Mouse (Mus musculus): ENCODE data around the gene Gp1bb. TPM values are rescaled to one million over a fixed set of nuclear protein-coding genes. Genes with fewer than 3 reads are reported as not detected.
A peak's percentile ranks its signal among the peaks of the same experiment; 100 is the strongest.

Gene Gp1bb
- polyA plus RNA-seq, 1 experiment from 2014 or later, result 3.5 TPM

DNA sequence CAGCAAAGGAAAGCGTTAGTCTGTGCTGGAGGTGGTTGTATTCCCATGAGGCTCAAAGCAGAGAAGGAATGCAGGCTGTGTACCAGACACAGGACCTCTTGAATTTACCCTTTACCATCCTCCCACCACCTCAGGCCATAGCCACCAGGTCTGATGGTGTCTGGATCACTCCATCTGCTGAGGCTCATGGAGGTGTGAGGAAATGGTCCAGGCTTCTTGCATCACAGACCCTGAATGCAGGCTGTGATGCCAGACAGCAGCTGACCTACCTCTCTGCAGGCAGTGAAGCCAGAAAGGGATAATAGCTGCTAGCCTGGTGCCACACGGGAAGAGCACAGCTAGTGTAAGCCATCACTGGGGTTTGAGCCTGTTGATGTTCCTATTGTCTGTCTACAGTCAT lies 16.2 kb upstream of the Gp1bb start:
- no peak overlapping the region for H3K27ac ChIP-seq (replicated peaks)
- H3K4me1 ChIP-seq, result peaks cover 3% of the 10 kb centered on the region; the same call in 1 of the 2 replicates
- DNase-seq (ENCODE audit: low spot score), result peak; percentile 5
- no peaks in the 10 kb centered on the region for H3K9me3 ChIP-seq
- H3K27me3 ChIP-seq (replicated peaks; ENCODE audit: low read depth, poor library complexity, severe bottlenecking), result peaks cover 3% of the 10 kb centered on the region
- WGBS, result 55% methylated on average over 2 of the region's 2 CpGs
- H3K4me3 ChIP-seq, result no peak overlapping the region
- H3K36me3 ChIP-seq (replicated peaks), result no peaks in the 10 kb centered on the region

- H3K27ac ChIP-seq (replicated peaks), result no peak overlapping the region
- H3K4me3 ChIP-seq, result no peak overlapping the region
- peaks cover 17% of the 10 kb centered on the region for H3K27me3 ChIP-seq (replicated peaks; ENCODE audit: low read depth, poor library complexity, severe bottlenecking)
- WGBS, result 43% methylated on average over 3 of the region's 3 CpGs
- no peaks in the 10 kb centered on the region for H3K36me3 ChIP-seq (replicated peaks)
- peaks cover 8% of the 10 kb centered on the region; the same call in 1 of the 2 replicates for H3K4me1 ChIP-seq
- peak; percentile 7 for DNase-seq (ENCODE audit: low spot score)
- no peaks in the 10 kb centered on the region for H3K9me3 ChIP-seq
Measured at GRCm38 (mm10) chr16:18636804-18637203, 14.6 kb upstream of the Gp1bb start.

DNA sequence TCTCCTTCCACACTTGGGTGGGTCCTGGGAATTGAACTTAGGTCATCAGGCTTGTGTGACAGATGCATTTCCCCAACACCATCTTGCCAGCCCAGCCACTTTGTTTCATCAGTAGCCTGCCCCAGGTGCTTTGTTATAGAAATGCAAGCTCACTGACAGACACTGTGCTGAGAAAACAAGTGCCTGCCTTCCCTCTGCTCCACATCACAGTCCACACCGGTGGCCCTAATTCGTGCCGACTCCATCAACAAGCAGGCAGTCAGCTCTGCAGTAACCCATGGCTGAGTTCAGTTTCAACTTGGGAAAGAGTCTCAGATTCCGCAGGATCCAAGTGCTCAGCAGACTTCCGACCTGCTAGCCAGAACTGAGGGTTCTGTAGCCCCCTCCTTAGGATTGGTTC lies 14.2 kb upstream of the Gp1bb start:
- no peak overlapping the region for H3K27ac ChIP-seq (replicated peaks)
- H3K4me3 ChIP-seq, result no peak overlapping the region
- peaks cover 8% of the 10 kb centered on the region; the same call in 1 of the 2 replicates for H3K4me1 ChIP-seq
- peaks cover 21% of the 10 kb centered on the region for H3K27me3 ChIP-seq (replicated peaks; ENCODE audit: low read depth, poor library complexity, severe bottlenecking)
- H3K9me3 ChIP-seq, result no peaks in the 10 kb centered on the region
- DNase-seq (ENCODE audit: low spot score), result peak; percentile 6
- H3K36me3 ChIP-seq (replicated peaks), result no peaks in the 10 kb centered on the region
- 83% methylated on average over 5 of the region's 5 CpGs for WGBS

GRCm38 (mm10) chr16:18633333-18633732 lies 11.1 kb upstream of the Gp1bb start:
- Histone ChIP-seq H3K4me1 (peaks cover 17% of the 10 kb centered on the region), H3K27me3 (replicated peaks; ENCODE audit: low read depth, poor library complexity, severe bottlenecking) (peaks cover 46% of the 10 kb centered on the region), H3K36me3 (replicated peaks) (no peaks in the 10 kb centered on the region), H3K27ac (replicated peaks) (no peak overlapping the region), H3K4me3 (no peak overlapping the region), H3K9me3 (no peaks in the 10 kb centered on the region)
- peak; percentile 6 for DNase-seq (ENCODE audit: low spot score)
- WGBS, result 37% methylated on average over 1 of the region's 1 CpGs

DNA sequence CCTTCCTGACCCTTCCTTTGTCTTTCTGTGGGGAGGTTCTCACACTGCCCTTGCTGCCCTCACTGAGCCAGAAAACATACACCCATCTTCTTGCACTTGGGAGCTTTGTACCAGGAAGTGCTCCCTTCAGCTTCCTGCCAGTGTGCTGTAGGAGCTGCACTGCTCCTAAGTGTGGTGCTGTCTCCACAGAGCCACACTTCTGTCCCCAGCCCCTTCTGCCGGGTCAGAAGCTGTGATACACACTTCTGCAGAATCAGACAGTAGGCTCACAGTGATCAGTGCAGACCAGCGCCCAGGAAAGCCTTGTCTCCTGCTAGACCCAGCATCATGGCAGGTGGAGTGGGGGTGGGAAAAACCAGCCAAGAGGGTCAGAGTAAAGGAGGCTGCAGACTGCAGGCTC lies 10.6 kb upstream of the Gp1bb start:
- WGBS, result 69% methylated on average over 2 of the region's 2 CpGs
- H3K4me1 ChIP-seq, result peaks cover 22% of the 10 kb centered on the region
- H3K9me3 ChIP-seq, result no peaks in the 10 kb centered on the region
- H3K4me3 ChIP-seq, result no peak overlapping the region
- peak; percentile 7 for DNase-seq (ENCODE audit: low spot score)
- peaks cover 51% of the 10 kb centered on the region for H3K27me3 ChIP-seq (replicated peaks; ENCODE audit: low read depth, poor library complexity, severe bottlenecking)
- H3K36me3 ChIP-seq (replicated peaks), result no peaks in the 10 kb centered on the region
- H3K27ac ChIP-seq (replicated peaks), result no peak overlapping the region; the same call in 1 of the 2 replicates

- no peaks in the 10 kb centered on the region for H3K36me3 ChIP-seq (replicated peaks)
- H3K9me3 ChIP-seq, result no peaks in the 10 kb centered on the region
- peaks cover 27% of the 10 kb centered on the region for H3K4me1 ChIP-seq
- no peak overlapping the region for H3K27ac ChIP-seq (replicated peaks)
- peaks cover 59% of the 10 kb centered on the region for H3K27me3 ChIP-seq (replicated peaks; ENCODE audit: low read depth, poor library complexity, severe bottlenecking)
- WGBS, result 54% methylated on average over 3 of the region's 3 CpGs
- no peak overlapping the region for H3K4me3 ChIP-seq
- peak; percentile 9 for DNase-seq (ENCODE audit: low spot score)
Measured at GRCm38 (mm10) chr16:18632059-18632458, 9.9 kb upstream of the Gp1bb start.

- H3K36me3 ChIP-seq (replicated peaks), result no peaks in the 10 kb centered on the region
- no peak overlapping the region for H3K27ac ChIP-seq (replicated peaks)
- no peaks in the 10 kb centered on the region for H3K9me3 ChIP-seq
- no peak overlapping the region for H3K4me3 ChIP-seq
- DNase-seq (ENCODE audit: low spot score), result peak; percentile 7
- peaks cover 35% of the 10 kb centered on the region for H3K4me1 ChIP-seq
- WGBS, result 63% methylated on average over 7 of the region's 7 CpGs
- peaks cover 68% of the 10 kb centered on the region for H3K27me3 ChIP-seq (replicated peaks; ENCODE audit: low read depth, poor library complexity, severe bottlenecking)
Measured at GRCm38 (mm10) chr16:18631141-18631540, 8.9 kb upstream of the Gp1bb start.

GRCm38 (mm10) chr16:18630291-18630690 lies 8.1 kb upstream of the Gp1bb start:
- Histone ChIP-seq H3K4me3 (peak overlapping the region; percentile 70), H3K36me3 (replicated peaks) (peaks cover 3% of the 10 kb centered on the region; the same call in 1 of the 2 replicates), H3K27me3 (replicated peaks; ENCODE audit: low read depth, poor library complexity, severe bottlenecking) (peaks cover 76% of the 10 kb centered on the region), H3K4me1 (peaks cover 42% of the 10 kb centered on the region), H3K27ac (replicated peaks) (no peak overlapping the region; the same call in 1 of the 2 replicates), H3K9me3 (no peaks in the 10 kb centered on the region)
- 56% methylated on average over 5 of the region's 5 CpGs for WGBS
- DNase-seq (ENCODE audit: low spot score), result no peak

DNA sequence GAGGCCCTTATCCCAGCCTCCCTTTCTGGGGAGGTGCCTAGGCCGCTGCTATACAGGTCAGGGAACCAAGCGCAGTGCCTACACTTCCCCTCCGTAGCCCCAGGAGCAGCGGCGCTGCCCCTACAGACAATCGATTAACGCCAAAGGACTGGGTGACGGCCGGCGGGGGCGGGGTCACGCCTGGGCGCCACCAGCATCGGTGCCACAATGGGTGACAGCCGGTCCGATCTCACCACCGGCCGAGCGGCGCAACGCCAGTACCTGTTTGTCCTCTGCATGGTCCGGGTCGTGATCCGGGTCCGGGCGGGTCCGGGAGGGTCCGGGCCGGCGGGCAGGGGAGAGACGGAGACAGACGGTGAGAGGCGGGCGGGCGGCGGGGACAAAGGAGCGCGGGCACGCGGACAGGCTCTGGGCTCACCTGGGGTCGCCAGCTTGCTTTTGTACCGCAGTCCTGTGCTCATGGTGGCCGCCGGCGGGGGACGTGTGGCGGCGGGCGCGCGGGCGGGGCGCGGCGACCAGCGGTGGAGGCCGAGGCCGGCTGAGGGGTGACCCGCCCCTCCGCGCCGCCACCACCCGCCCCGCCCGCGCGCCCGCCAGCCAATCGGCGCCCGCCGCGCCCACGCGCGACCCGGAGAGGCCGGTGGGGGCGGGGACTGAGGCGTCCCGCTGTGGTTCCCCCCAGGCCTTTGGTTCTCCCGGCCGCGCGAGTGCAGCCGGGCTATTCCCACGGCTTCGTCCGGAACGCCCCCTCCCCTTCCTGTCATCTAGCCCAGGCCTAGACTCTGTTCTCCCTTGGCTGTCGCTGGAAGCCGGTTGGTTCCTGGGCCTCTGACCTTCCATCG lies 7.4 kb upstream of the Gp1bb start, which contains the start of gene Sept5:
Gene Sept5, minus strand, starts transcription at position 565 of the 842 bp plus-strand sequence.
- peak; percentile 80 for DNase-seq (ENCODE audit: low spot score)
- WGBS, result under 1% methylated on average over 91 of the region's 93 CpGs
- peaks cover 83% of the 10 kb centered on the region for H3K27me3 ChIP-seq (replicated peaks; ENCODE audit: low read depth, poor library complexity, severe bottlenecking)
- peak within 1 kb of the TSS; percentile 70 for H3K4me3 ChIP-seq
- H3K27ac ChIP-seq (replicated peaks), result peak within 1 kb of the TSS; percentile 88
- peaks cover 10% of the 10 kb centered on the region for H3K36me3 ChIP-seq (replicated peaks)
- peaks cover 42% of the 10 kb centered on the region for H3K4me1 ChIP-seq
- H3K9me3 ChIP-seq, result no peaks in the 10 kb centered on the region

DNA sequence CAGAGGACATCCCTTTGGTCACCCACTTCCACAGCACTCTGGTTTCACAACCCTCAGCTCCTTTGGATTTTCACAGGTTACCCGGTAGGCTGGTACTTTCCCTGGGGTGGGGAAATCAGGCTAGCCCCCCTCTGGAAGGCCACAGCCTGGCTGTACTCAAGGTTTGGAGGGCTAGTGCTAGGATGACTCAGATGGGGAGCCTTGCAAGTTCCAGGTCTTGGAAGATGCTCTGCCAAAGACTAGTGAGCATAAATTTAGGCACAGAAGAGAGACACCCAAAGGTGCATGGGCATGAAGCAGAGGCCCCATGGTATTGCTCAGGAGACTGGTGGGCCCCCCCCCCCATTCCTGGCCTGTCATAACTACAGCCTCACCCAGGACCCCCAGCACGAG lies 6.7 kb upstream of the Gp1bb start:
- DNase-seq (ENCODE audit: low spot score), result no peak
- Histone ChIP-seq H3K4me3 (peak overlapping the region; percentile 70), H3K27me3 (replicated peaks; ENCODE audit: low read depth, poor library complexity, severe bottlenecking) (peaks cover 90% of the 10 kb centered on the region), H3K9me3 (no peaks in the 10 kb centered on the region), H3K27ac (replicated peaks) (peak overlapping the region; percentile 88), H3K36me3 (replicated peaks) (peaks cover 16% of the 10 kb centered on the region), H3K4me1 (peaks cover 42% of the 10 kb centered on the region)
- 22% methylated on average over 2 of the region's 2 CpGs for WGBS

DNA sequence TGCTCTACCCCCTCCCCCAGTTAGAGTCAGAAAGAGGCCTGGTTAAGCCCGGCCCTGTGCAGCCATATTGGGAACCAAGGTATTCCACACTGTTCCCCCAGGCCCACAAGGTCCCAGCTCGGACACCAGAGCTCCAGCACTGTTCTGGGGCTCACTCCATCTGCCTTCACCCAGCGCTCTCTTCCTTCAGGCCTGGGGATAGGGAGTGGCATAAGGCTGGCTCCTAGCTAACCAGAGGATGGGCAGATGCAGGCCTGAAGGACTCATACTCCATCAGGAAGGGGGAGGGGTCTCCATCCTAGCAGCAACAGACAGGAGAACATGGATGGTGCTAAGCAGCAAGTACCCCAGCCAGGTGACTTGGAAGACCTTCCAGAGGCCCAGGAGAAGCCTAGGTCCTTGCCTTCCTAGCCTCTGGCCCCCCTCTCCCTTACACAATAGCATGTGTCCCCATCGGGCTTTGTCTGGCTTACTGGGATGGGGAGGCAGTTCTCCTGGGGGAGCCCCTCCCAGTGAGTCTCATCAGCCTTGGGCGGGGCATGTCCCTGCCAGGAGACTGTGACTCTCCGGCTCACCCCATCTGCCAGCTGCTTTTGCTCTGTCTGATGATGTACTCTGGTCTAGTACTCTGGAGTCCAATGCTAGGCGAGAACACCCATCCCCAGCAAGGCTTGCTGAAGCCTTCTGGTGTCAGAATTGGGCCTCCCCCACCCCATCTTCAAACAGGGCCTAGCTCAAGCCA lies 6.2 kb upstream of the Gp1bb start:
- H3K4me1 ChIP-seq, result peaks cover 42% of the 10 kb centered on the region
- H3K27me3 ChIP-seq (replicated peaks; ENCODE audit: low read depth, poor library complexity, severe bottlenecking), result peaks cover 92% of the 10 kb centered on the region
- peak overlapping the region; percentile 70 for H3K4me3 ChIP-seq
- 55% methylated on average over 7 of the region's 7 CpGs for WGBS
- no peaks in the 10 kb centered on the region for H3K9me3 ChIP-seq
- peak; percentile 9 for DNase-seq (ENCODE audit: low spot score)
- H3K36me3 ChIP-seq (replicated peaks), result peaks cover 22% of the 10 kb centered on the region
- peak overlapping the region; percentile 88 for H3K27ac ChIP-seq (replicated peaks)

DNA sequence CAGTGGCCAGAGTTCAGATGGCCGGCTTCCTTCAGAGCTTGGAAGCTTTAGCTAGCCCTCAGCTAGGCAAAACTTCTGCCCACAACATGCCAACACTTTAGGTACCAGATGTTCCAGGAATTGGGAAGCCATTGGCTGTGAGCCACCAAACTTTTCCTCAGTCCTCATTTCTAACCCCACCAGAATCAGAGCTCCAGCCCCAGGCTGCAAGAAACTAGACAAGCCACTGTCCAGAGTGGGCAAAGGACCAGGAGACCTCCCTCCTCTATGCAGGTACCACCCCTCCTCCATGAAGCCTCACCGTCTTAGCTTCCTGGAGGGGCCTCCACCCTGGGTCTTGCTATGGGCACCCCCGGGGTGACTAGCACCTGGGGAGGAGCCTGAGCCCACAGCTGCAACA lies 5.0 kb upstream of the Gp1bb start:
- H3K9me3 ChIP-seq, result no peaks in the 10 kb centered on the region
- peaks cover 38% of the 10 kb centered on the region for H3K4me1 ChIP-seq
- H3K36me3 ChIP-seq (replicated peaks), result peaks cover 34% of the 10 kb centered on the region
- peaks cover 92% of the 10 kb centered on the region for H3K27me3 ChIP-seq (replicated peaks; ENCODE audit: low read depth, poor library complexity, severe bottlenecking)
- DNase-seq (ENCODE audit: low spot score), result no peak
- peak overlapping the region; percentile 66; the same call in 1 of the 2 replicates for H3K4me3 ChIP-seq
- 29% methylated on average over 3 of the region's 3 CpGs for WGBS
- H3K27ac ChIP-seq (replicated peaks), result no peak overlapping the region
